Comparison of ENCODE assay signal across 10 mouse cellular contexts in the genomic region with DNA sequence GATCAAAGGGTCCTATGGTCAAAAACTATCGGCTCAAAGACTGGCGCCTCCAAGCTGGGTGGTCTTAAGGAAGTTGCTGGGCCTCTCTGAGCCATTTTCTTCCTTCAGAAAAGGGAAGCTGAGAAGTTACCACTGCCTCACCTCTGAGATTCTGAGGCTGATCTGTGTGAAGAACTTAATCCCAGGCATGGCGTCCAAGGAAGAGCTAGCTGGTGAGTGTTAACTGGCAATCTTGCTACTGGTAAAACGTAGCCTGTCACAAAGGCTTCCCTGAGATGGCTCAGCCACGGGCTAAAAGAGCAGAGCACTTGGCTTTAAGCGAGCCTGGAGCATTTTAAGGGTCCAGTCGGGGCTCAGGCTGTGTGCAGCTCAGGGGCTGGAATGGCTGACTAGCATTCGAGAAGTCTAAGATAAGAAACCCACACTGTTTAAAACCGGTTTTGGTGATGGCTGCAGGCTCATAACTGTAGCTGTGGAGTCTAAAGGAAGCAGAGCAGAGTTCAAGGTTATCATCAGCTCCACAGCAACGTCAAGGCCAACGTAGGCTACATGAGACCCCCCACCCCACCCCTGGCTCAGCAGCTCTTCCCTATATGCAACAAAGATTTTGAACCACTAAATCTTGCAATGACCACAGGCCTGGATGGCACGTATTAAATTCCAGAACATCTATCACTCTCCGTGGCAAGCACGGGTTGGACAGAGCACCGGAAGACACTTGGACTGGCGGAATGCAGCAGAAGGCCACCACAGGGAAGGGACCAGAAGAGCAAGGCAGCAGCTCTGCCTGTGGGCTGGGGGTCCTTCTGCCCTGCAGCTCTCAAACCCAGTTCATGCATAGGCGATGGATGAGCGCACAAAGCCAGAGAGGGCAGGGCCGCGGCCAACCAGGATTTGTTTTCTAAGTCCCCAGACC. TPM values are rescaled to one million over a fixed set of nuclear protein-coding genes. Genes with fewer than 3 reads are reported as not detected.
DNase-seq lines count a peak whose midpoint lies in the region; ATAC-seq and TF ChIP-seq lines count a peak whose summit lies in the region.
"Had no signal": no experiment of that assay in that cellular context is flagged by ENCODE, and none has a peak within 500 bp of the region (broad histone marks: within the 10 kb centered on the region; RNA-seq: fewer than 3 reads in every experiment).

No protein-coding gene starts in this region.

- H3K9ac ChIP-seq in heart, embryonic 11.5 days (ENCODE audit: low read depth, low read length), result peak overlapping the region; percentile 34; the same call in 1 of the 2 replicates
- no peak overlapping the region for H3K9ac ChIP-seq in midbrain, embryonic 13.5 days (replicated peaks)
- H3K9ac ChIP-seq in liver, postnatal 0 days (replicated peaks), result peak overlapping the region; percentile 16; the same call in 1 of the 2 replicates

- H3K27ac ChIP-seq in heart, embryonic 11.5 days (ENCODE audit: low read depth, low read length), result peak overlapping the region; percentile 50; the same call in 1 of the 2 replicates
- H3K27ac ChIP-seq in midbrain, embryonic 10.5 days (replicated peaks), result peak overlapping the region; percentile 29
- H3K27ac ChIP-seq in midbrain, embryonic 13.5 days, result no peak overlapping the region
- H3K27ac ChIP-seq in liver, postnatal 0 days (ENCODE audit: low read depth), result peak overlapping the region; percentile 79

- no peak overlapping the region for H3K4me2 ChIP-seq in heart, embryonic 11.5 days
- H3K4me2 ChIP-seq in midbrain, embryonic 13.5 days (replicated peaks), result no peak overlapping the region
- H3K4me2 ChIP-seq in liver, postnatal 0 days (ENCODE audit: low read depth, low read length), result peak overlapping the region; percentile 51

- no peak for TF ChIP-seq POLR2A in brain, embryonic 14.5 days (IDR thresholded peaks at IDR 0.05; ENCODE audit: borderline replicate concordance, extremely low read depth, insufficient read depth, insufficient read length, poor library complexity, severe bottlenecking)

- no peak for TF ChIP-seq CTCF in brain, embryonic 14.5 days (IDR thresholded peaks at IDR 0.05; ENCODE audit: borderline replicate concordance, extremely low read depth, insufficient read depth, insufficient read length)
- no peak for TF ChIP-seq CTCF in liver, postnatal 0 days (IDR thresholded peaks at IDR 0.05; ENCODE audit: low read depth)

- WGBS in heart, embryonic 11.5 days (ENCODE audit: insufficient replicate concordance), result 53% methylated on average over 20 of the region's 20 CpGs
- 70% methylated on average over 20 of the region's 20 CpGs for WGBS in midbrain, embryonic 10.5 days
- 60% methylated on average over 20 of the region's 20 CpGs for WGBS in midbrain, embryonic 13.5 days
- 28% methylated on average over 20 of the region's 20 CpGs for WGBS in liver, postnatal 0 days (ENCODE audit: insufficient replicate concordance)

- ATAC-seq in heart, embryonic 11.5 days (replicated peaks; ENCODE audit: insufficient number of reproducible peaks, low FRiP score, low TSS enrichment), result no peak
- no peak for ATAC-seq in midbrain, embryonic 13.5 days
- ATAC-seq in liver, postnatal 0 days, result no peak

- H3K36me3 ChIP-seq in heart, embryonic 11.5 days (ENCODE audit: control insufficient read depth, insufficient read depth, low read length), result no peaks in the 10 kb centered on the region
- H3K36me3 ChIP-seq in midbrain, embryonic 10.5 days, result no peaks in the 10 kb centered on the region
- H3K36me3 ChIP-seq in midbrain, embryonic 13.5 days, result no peaks in the 10 kb centered on the region
- H3K36me3 ChIP-seq in liver, postnatal 0 days (replicated peaks; ENCODE audit: insufficient read depth, low read length), result no peaks in the 10 kb centered on the region

- no peaks in the 10 kb centered on the region for H3K27me3 ChIP-seq in heart, embryonic 11.5 days (ENCODE audit: control insufficient read depth, insufficient read depth, low read length)
- no peaks in the 10 kb centered on the region for H3K27me3 ChIP-seq in midbrain, embryonic 10.5 days (ENCODE audit: low read depth, poor library complexity, severe bottlenecking)
- H3K27me3 ChIP-seq in midbrain, embryonic 13.5 days, result no peaks in the 10 kb centered on the region
- no peaks in the 10 kb centered on the region for H3K27me3 ChIP-seq in liver, postnatal 0 days (ENCODE audit: insufficient read depth, low read length)

- peaks cover 21% of the 10 kb centered on the region for H3K4me1 ChIP-seq in heart, embryonic 11.5 days (ENCODE audit: control insufficient read depth, insufficient read depth, low read length)
- peaks cover 31% of the 10 kb centered on the region for H3K4me1 ChIP-seq in midbrain, embryonic 10.5 days
- peaks cover 12% of the 10 kb centered on the region for H3K4me1 ChIP-seq in midbrain, embryonic 13.5 days (replicated peaks)
- H3K4me1 ChIP-seq in liver, postnatal 0 days (ENCODE audit: insufficient read depth), result peaks cover 51% of the 10 kb centered on the region

- H3K9me3 ChIP-seq in heart, embryonic 11.5 days (replicated peaks; ENCODE audit: control insufficient read depth, low read length), result no peaks in the 10 kb centered on the region
- H3K9me3 ChIP-seq in midbrain, embryonic 10.5 days (replicated peaks), result no peaks in the 10 kb centered on the region
- no peaks in the 10 kb centered on the region for H3K9me3 ChIP-seq in midbrain, embryonic 13.5 days
- no peaks in the 10 kb centered on the region for H3K9me3 ChIP-seq in liver, postnatal 0 days (ENCODE audit: low read length)

- H3K4me3 ChIP-seq in heart, embryonic 11.5 days (ENCODE audit: low read depth, low read length), result no peak overlapping the region
- no peak overlapping the region for H3K4me3 ChIP-seq in midbrain, embryonic 10.5 days
- H3K4me3 ChIP-seq in midbrain, embryonic 13.5 days (replicated peaks), result no peak overlapping the region
- 0 out of 2 replicates have a peak overlapping the region, but pooled peaks have one; percentile 4 for H3K4me3 ChIP-seq in liver, postnatal 0 days (ENCODE audit: low read depth, low read length)

- DNase-seq in heart, adult 9 months (ENCODE audit: low spot score in 2 of 2), result no peak
- peak; percentile 29 for DNase-seq in midbrain, embryonic 10.5 days (ENCODE audit: low spot score)
- DNase-seq in brain, embryonic 14.5 days (ENCODE audit: low read depth), result peak; percentile 21
- DNase-seq in liver, postnatal 0 days, result no peak
- DNase-seq in natural killer cell, adult 2 months (ENCODE audit: low spot score in 2 of 2), result no peak
- DNase-seq in adrenal gland, postnatal 4 days (ENCODE audit: low spot score in 2 of 2), result no peak
- DNase-seq: gastrocnemius, postnatal 36 days; kidney, postnatal 25 days had no signal

- TF ChIP-seq EP300 in liver, postnatal 0 days (IDR thresholded peaks at IDR 0.05; ENCODE audit: low read depth), result no peak

RNA-seq across cellular contexts. Expression of gene Sema4d, which starts 56.3 kb away (rescaled TPM):
- 11.0 and 13.7 TPM in 2 replicates for polyA plus RNA-seq in heart, embryonic 11.5 days (2014; fragmentation: Nextera tagmentation; extraction: Ambion mirVana)
- polyA plus RNA-seq in midbrain, embryonic 10.5 days (2016; fragmentation: Nextera tagmentation; extraction: Ambion mirVana), result 5.6 and 5.9 TPM in 2 replicates
- 7.1 and 7.8 TPM in 2 replicates for polyA plus RNA-seq in midbrain, embryonic 13.5 days (2015; fragmentation: Nextera tagmentation; extraction: Ambion mirVana)
- 20.4 and 25.6 TPM in 2 replicates for polyA plus RNA-seq in brain, embryonic 14.5 days (2012; rRNA removed)
- polyA plus RNA-seq in liver, postnatal 0 days (2015; fragmentation: Nextera tagmentation; extraction: Ambion mirVana), result 2.9 and 3.9 TPM in 2 replicates
- total RNA-seq in adrenal gland, postnatal 4 days (2021), result 10 to 100 TPM; 22.0 to 30.9 TPM

Comparison
In these comparisons a context has a peak if more than half of its experiments do, and no peak if none do; other contexts are left out.
1. DNase-seq: peak in midbrain, embryonic 10.5 days (single experiment) and brain, embryonic 14.5 days (single experiment); none in heart, adult 9 months (0 of 2), liver, postnatal 0 days (single experiment), natural killer cell, adult 2 months (0 of 2) and adrenal gland, postnatal 4 days (0 of 2).